Mouse (Mus musculus) megakaryocyte progenitor cell, adult 5-6 weeks (primary cell): ENCODE data around the gene Pde10a. TPM values are rescaled to one million over a fixed set of nuclear protein-coding genes. Genes with fewer than 3 reads are reported as not detected.

Source experiments
- ATAC-seq: replicated peaks from 2 replicates; pipeline ENCODE4 v1.8.0; 2016; ENCODE audit warnings: mild to moderate bottlenecking, moderate TSS enrichment, inconsistent platforms; ENCODE audit not compliant: poor library complexity
- total RNA-seq, 2 experiments: library from RNA; stranded (forward) in 1 of 2; stranded (reverse) in 1 of 2; fragments of 157-497, 149-512 nt in 1 of 2; fragments of 200-1000 nt in 1 of 2; gene quantifications; 2 replicates each; pipeline versions ENCODE4 v1.2.3 to v1.2.4; 2015 to 2017

Pde10a gene
- total RNA-seq, 2 experiments from 2014 or later, result 0.04 to 0.10 TPM

DNA sequence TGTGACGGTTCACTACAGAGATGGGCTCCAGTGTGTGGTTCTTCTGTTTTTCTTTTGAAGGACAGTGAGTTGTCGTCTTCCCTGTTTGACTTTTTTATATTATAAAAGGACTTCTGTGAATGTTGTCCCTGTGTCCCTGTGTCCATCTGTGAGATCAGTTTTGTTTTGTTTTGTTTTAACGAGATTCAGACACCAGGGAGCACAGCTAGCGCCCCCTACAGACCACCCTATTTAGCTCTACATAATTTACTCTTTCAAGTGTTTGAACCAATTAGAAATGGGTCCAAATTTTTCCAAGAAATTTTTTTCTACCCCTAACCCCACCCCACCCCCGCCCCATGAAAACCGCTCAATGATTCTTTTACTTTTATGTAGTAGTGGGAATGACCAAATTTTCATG lies 205.9 kb downstream of the Pde10a start:
- no peak for ATAC-seq

GRCm38 (mm10) chr17:8736259-8736658 lies 211.1 kb downstream of the Pde10a start:
- no peak for ATAC-seq

DNA sequence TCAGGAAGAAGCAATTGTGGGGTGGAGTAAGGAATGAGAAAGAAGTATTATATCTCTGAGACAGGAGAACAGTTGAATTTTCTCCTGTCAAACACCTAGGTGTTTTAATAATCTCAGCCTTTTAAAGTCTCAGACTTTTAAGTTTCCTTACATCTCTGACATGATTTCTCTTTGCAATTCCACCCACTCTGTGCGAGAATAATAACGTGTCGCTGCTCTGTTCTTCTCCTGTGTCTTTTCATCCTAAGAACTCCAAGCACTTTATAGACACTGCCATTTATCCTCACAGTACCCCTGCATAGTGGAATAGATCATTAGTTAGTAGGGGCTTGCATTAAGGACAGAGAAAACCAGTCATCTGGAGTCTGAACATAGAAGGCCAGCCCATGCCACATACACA lies 217.6 kb downstream of the Pde10a start:
- no peak for ATAC-seq

DNA sequence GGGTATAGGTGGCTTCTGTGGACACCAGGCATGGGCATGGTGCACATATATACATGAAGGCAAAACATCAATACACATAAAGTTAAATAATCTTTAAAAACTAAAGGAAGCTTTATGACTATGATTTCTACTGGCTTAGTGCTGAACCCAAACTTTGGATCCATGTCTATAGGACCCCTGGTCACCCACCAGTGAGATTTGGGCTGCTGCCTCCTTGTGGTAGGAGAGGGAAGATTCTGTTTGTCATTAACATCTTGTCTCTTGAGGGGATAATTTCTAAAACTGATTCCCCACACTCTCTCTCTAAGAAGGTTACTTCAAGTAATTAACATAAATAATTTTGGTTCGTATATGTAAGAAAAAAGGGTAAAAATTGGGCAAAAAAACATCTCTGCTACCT lies 220.2 kb downstream of the Pde10a start:
- no peak for ATAC-seq

GRCm38 (mm10) chr17:8749426-8749825 lies 224.3 kb downstream of the Pde10a start:
- ATAC-seq, result peak; percentile 68

DNA sequence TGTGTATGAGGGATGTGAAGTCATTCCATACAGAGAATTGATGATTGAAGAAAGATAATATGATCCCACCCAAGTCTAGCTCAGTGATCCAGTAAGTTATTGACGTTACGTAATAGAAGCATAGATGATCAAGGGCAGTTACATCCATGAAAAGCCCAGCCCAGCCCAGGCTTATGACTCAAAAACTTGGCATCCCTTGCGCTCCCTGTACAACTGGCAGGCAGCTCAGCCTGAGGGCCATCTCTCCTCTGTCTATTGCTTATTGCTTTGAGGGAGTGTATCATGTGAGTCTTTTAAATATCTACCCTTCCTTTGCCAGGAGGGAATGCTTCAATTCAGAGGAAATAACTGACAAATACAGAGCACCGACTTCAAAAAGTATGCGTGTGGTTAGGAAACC lies 232.4 kb downstream of the Pde10a start:
- no peak for ATAC-seq

- ATAC-seq, result no peak
Observed at GRCm38 (mm10) chr17:8763248-8763647, 238.1 kb downstream of the Pde10a start.

DNA sequence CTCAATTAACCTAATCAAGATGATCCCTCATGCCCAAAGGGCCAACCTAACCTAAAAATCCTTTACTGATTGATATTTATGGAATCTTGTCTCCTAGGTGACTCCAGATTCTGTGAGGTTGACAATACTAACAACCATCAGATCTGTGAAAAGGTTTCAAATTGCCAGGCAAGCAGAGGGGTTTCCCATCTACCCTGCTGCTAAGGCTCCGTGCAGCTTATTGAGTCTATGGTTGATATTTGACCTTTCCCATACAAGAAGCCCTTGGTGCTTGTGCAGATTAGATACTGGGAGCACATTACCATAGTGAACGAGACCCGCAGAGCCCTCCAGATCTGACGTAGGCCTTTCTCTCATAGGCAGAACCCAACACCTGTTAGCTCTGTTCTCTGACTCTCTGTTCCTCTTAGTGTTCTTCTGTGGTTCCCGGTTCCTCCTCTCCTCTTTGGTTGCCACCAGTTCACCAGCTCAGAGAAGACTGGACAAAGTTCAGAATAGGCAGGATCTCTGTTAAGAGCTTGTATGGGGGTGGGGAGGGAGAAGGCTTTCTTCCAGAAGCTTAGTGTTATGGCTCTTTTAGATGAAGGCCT lies 240.9 kb downstream of the Pde10a start:
- ATAC-seq, result peak; percentile 60; the same call in 1 of the 2 replicates

DNA sequence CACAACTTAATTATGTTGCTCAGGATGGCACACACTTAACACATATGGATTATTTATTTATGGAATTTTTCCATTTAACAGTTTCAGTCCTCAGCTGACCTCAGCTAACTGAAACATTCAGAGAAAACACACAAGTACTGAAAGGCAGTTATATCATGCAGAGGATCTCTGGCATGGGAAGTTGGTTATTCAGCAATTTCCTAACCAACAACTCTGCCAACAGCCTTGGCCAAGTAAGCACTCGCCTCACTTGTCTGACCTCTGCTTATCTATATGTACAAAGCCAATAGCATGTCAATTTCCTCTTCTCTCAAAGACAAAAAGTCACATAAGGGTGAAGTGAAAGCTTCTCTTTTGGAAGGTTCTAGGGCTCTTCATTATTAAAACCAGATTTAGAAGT lies 244.0 kb downstream of the Pde10a start:
- ATAC-seq, result peak; percentile 33; the same call in 1 of the 2 replicates

DNA sequence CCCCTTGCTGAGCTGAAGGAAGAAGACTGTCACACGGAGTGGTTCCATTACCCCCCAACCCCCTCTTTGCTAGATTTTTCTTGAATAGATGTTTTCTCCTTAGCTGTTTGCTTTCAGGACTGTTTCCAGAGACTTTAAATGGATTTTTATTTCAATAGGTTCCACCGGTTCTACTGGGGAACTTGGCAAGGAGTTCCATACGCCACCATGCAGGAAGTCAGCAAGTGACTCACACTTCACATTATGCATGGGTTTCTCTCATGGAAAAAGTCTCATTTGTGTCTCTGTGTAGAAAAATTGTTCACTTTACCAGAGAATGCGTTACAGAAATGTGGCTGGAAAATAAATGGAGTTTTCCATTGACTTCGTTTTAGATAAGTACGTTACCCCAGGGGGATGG lies 248.2 kb downstream of the Pde10a start:
- ATAC-seq, result no peak

GRCm38 (mm10) chr17:8774301-8774700 lies 249.1 kb downstream of the Pde10a start:
- ATAC-seq, result no peak

- ATAC-seq, result no peak
Observed at GRCm38 (mm10) chr17:8775571-8776161, 250.5 kb downstream of the Pde10a start.

GRCm38 (mm10) chr17:8777710-8778109 lies 252.5 kb downstream of the Pde10a start:
- no peak for ATAC-seq

DNA sequence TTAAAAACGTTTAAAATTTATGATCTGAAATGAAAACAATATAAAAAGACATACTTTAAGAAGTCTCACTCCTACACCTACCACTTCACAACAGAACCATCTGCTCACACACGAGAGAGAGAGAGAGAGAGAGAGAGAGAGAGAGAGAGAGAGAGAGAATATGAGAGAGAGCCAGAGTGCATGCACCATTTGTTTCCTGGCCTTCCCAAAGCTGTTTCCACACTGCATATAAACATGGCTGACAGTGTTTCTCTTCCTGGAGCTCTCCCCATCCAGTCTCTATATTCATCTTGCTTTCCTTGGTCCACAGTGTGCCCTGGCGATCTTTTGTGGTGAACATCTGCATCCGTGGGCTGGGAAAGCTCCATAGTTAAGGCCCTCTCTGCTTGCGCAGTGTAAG lies 253.7 kb downstream of the Pde10a start:
- ATAC-seq, result no peak

GRCm38 (mm10) chr17:8780484-8780883 lies 255.3 kb downstream of the Pde10a start:
- no peak for ATAC-seq

DNA sequence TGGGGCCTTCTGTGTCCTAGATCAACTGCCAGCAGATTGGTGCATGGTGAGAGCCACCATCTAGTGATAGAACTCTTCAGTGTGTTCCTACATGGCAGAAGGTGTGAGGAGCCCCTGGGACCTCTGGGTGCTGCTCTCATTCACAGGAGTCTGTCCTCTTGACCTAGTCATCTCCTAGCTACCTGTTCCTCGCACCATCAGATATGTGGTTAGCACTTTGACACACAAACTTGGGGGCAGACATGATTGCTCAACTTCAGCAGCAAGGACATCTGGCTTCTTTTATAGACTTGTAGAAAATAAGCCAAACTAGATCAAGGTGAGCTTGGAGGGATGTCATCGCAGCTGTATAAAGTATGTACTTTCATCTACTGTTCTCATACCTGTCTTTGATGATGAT lies 255.9 kb downstream of the Pde10a start:
- ATAC-seq, result no peak

- no peak for ATAC-seq
Observed at GRCm38 (mm10) chr17:8781576-8781975, 256.4 kb downstream of the Pde10a start.

GRCm38 (mm10) chr17:8785908-8786307 lies 260.7 kb downstream of the Pde10a start:
- no peak for ATAC-seq

- ATAC-seq, result peak; percentile 64
Observed at GRCm38 (mm10) chr17:8786484-8786883, 261.3 kb downstream of the Pde10a start.

GRCm38 (mm10) chr17:8787762-8788161 lies 262.6 kb downstream of the Pde10a start:
- 0 out of 2 replicates have a peak, but pooled peaks have one; percentile 29 for ATAC-seq

DNA sequence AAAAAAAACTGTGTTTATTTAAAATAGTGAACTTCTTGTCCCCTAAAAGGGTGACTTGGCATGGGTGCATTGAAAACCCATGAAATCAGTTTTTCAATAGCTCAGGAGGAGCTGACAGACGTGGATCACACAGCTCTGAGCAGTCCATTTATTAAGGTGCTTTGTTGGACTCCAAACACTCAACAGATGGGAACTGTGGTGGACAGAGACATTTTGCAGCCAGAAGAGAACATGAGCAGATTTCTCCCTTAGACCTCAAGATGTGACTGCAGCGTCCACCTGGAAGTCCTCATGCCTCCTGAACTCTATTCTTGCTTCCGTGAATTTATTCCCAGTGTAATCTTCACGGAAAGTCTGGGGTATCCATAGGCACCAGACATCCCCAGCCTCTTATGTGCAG lies 266.4 kb downstream of the Pde10a start:
- no peak for ATAC-seq

DNA sequence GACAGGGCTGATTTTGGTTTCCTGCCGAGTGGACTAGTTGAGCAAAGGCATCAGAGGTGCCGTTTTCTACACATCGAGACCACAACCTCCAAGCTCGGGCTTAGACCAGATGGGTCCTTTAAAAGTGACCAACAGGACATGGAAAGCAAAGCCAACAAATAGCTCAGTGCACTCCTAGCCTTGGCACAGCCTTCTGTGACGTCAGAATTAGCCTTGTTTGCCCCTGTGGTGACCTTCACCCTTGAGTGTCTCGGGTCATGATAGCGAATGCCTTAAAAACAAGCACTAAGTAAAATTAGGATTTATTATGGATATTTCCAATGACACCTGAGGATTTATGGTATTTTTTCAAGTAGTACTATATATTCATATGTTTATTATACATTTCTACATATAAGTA lies 267.4 kb downstream of the Pde10a start:
- ATAC-seq, result no peak

DNA sequence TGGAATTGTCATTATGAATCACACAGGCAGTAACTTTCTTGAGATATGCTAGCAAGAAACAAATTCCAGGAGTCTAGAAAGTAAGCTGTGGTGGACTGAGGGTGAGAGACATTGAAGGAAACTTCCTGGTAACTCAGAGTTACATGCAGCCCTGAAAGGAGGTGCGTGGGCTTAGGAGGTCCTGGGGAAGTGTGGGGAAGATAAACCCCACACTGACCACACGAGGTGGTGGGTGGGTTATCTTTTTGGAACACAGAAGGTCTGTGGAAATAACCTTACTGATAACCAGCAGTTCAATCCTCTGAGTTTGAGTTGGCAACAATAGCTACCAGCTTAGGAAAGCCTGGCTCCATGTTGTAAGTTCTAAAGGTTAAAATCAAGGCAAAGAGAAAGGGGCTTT lies 272.5 kb downstream of the Pde10a start:
- ATAC-seq, result peak; percentile 66
